9 mouse cellular contexts compared by ENCODE assay signal in genomic region chr2:164487115-164487527, GRCm38 (mm10). TPM values are rescaled to one million over a fixed set of nuclear protein-coding genes. Genes with fewer than 3 reads are reported as not detected.
DNase-seq lines count a peak whose midpoint lies in the region; ATAC-seq lines count a peak whose summit lies in the region.
"Had no signal": no experiment of that assay in that cellular context is flagged by ENCODE, and none has a peak within 500 bp of the region (broad histone marks: within the 10 kb centered on the region; RNA-seq: fewer than 3 reads in every experiment).

No protein-coding gene starts in this region.

- no peak for DNase-seq in kidney, adult 8-10 months
- no peak for DNase-seq in midbrain, embryonic 14.5 days
- no peak for DNase-seq in adrenal gland, postnatal 4 days (ENCODE audit: low spot score in 2 of 2)
- DNase-seq in left cerebral cortex, postnatal 14 days (ENCODE audit: low spot score in 2 of 2), result no peak
- DNase-seq in ovary, postnatal 14 days (ENCODE audit: low spot score), result no peak

- no peaks in the 10 kb centered on the region for H3K9me3 ChIP-seq in kidney, embryonic 15.5 days (replicated peaks)
- no peaks in the 10 kb centered on the region for H3K9me3 ChIP-seq in hindbrain, embryonic 15.5 days
- no peaks in the 10 kb centered on the region for H3K9me3 ChIP-seq in midbrain, embryonic 14.5 days (ENCODE audit: control insufficient read depth, low read length)

- H3K4me3 ChIP-seq in kidney, embryonic 15.5 days (replicated peaks), result peak overlapping the region; percentile 82
- H3K4me3 ChIP-seq in brown adipose tissue, adult 24 weeks (ENCODE audit: insufficient read depth, low read depth, low read length), result peak overlapping the region; percentile 87
- H3K4me3 ChIP-seq in hindbrain, embryonic 15.5 days, result peak overlapping the region; percentile 64
- H3K4me3 ChIP-seq in midbrain, embryonic 14.5 days (replicated peaks; ENCODE audit: low read depth, low read length), result peak overlapping the region; percentile 65

- H3K9ac ChIP-seq in kidney, embryonic 15.5 days, result peak overlapping the region; percentile 70
- peak overlapping the region; percentile 60 for H3K9ac ChIP-seq in hindbrain, embryonic 15.5 days
- H3K9ac ChIP-seq in midbrain, embryonic 14.5 days (replicated peaks; ENCODE audit: low read length), result peak overlapping the region; percentile 67

- peaks cover 28% of the 10 kb centered on the region for H3K4me1 ChIP-seq in kidney, embryonic 15.5 days
- no peaks in the 10 kb centered on the region for H3K4me1 ChIP-seq in brown adipose tissue, adult 24 weeks (ENCODE audit: control insufficient read depth, insufficient read depth, insufficient read length, low read length)
- peaks cover 17% of the 10 kb centered on the region for H3K4me1 ChIP-seq in hindbrain, embryonic 15.5 days (replicated peaks)
- H3K4me1 ChIP-seq in midbrain, embryonic 14.5 days (ENCODE audit: control insufficient read depth, insufficient read depth, low read length), result 0 out of 2 replicates have a peak, but pooled peaks cover 16% of the 10 kb centered on the region

- peak overlapping the region; percentile 100 for H3K4me2 ChIP-seq in kidney, embryonic 15.5 days
- H3K4me2 ChIP-seq in hindbrain, embryonic 15.5 days, result peak overlapping the region; percentile 98
- H3K4me2 ChIP-seq in midbrain, embryonic 14.5 days (ENCODE audit: low read length), result peak overlapping the region; percentile 100

- WGBS in kidney, embryonic 15.5 days, result 10% methylated on average over 11 of the region's 11 CpGs
- 12% methylated on average over 11 of the region's 11 CpGs for WGBS in hindbrain, embryonic 15.5 days
- 14% methylated on average over 11 of the region's 11 CpGs for WGBS in midbrain, embryonic 14.5 days

- H3K27me3 ChIP-seq in kidney, embryonic 15.5 days, result peaks cover 11% of the 10 kb centered on the region
- 0 out of 2 replicates have a peak, but pooled peaks cover 3% of the 10 kb centered on the region for H3K27me3 ChIP-seq in hindbrain, embryonic 15.5 days
- peaks cover 21% of the 10 kb centered on the region for H3K27me3 ChIP-seq in midbrain, embryonic 14.5 days (ENCODE audit: control insufficient read depth, insufficient read depth, low read length)

- ATAC-seq in kidney, embryonic 15.5 days (replicated peaks; ENCODE audit: low FRiP score), result peak; percentile 49
- peak; percentile 42; the same call in 1 of the 2 replicates for ATAC-seq in hindbrain, embryonic 15.5 days (ENCODE audit: low FRiP score, low read depth)
- ATAC-seq in midbrain, embryonic 14.5 days (ENCODE audit: low FRiP score, low TSS enrichment), result no peak

- intact Hi-C loops in left cerebral cortex, postnatal 14 days (cut with DNase I), result no loop called here

- peaks cover 12% of the 10 kb centered on the region for H3K36me3 ChIP-seq in kidney, embryonic 15.5 days
- peaks cover 16% of the 10 kb centered on the region for H3K36me3 ChIP-seq in hindbrain, embryonic 15.5 days
- 0 out of 2 replicates have a peak, but pooled peaks cover 5% of the 10 kb centered on the region for H3K36me3 ChIP-seq in midbrain, embryonic 14.5 days (ENCODE audit: control insufficient read depth, insufficient read depth, low read length)

- H3K27ac ChIP-seq in kidney, embryonic 15.5 days, result no peak overlapping the region
- H3K27ac ChIP-seq in brown adipose tissue, adult 24 weeks (replicated peaks; ENCODE audit: low read depth, low read length), result peak overlapping the region; percentile 75
- H3K27ac ChIP-seq in hindbrain, embryonic 15.5 days (replicated peaks), result no peak overlapping the region
- H3K27ac ChIP-seq in midbrain, embryonic 14.5 days (replicated peaks; ENCODE audit: low read depth, low read length), result no peak overlapping the region

RNA-seq across cellular contexts. Expression of gene Dbndd2, which starts 1.2 kb away (rescaled TPM):
- 13.0 and 14.0 TPM in 2 replicates for polyA plus RNA-seq in kidney, embryonic 15.5 days (2015; fragmentation: Nextera tagmentation; extraction: Ambion mirVana)
- 23.0 and 26.8 TPM in 2 replicates for polyA plus RNA-seq in brown adipose tissue, adult 24 weeks (2012; ENCODE audit: insufficient read depth, insufficient read length, missing spikeins)
- polyA plus RNA-seq in hindbrain, embryonic 15.5 days (2015; fragmentation: Nextera tagmentation; extraction: Ambion mirVana), result 22.8 and 23.1 TPM in 2 replicates
- polyA plus RNA-seq in midbrain, embryonic 14.5 days (2014; fragmentation: Nextera tagmentation; extraction: Ambion mirVana), result 11.4 and 11.8 TPM in 2 replicates
- total RNA-seq in adrenal gland, postnatal 4 days (2021), result 10 to 100 TPM; 10.9 to 17.1 TPM
- total RNA-seq in left cerebral cortex, postnatal 14 days (2021), result 100 to 1,000 TPM; 112 to 116 TPM

RNA-seq across cellular contexts. Expression of gene Pigt, which starts 10.2 kb away (rescaled TPM):
- polyA plus RNA-seq in kidney, embryonic 15.5 days (2015; fragmentation: Nextera tagmentation; extraction: Ambion mirVana), result 65.1 and 69.6 TPM in 2 replicates
- 15.7 and 21.6 TPM in 2 replicates for polyA plus RNA-seq in brown adipose tissue, adult 24 weeks (2012; ENCODE audit: insufficient read depth, insufficient read length, missing spikeins)
- 93.4 and 103 TPM in 2 replicates for polyA plus RNA-seq in hindbrain, embryonic 15.5 days (2015; fragmentation: Nextera tagmentation; extraction: Ambion mirVana)
- polyA plus RNA-seq in midbrain, embryonic 14.5 days (2014; fragmentation: Nextera tagmentation; extraction: Ambion mirVana), result 98.9 and 115 TPM in 2 replicates
- total RNA-seq in adrenal gland, postnatal 4 days (2021), result 100 to 1,000 TPM; 133 to 134 TPM
- 100 to 1,000 TPM; 115 to 122 TPM for total RNA-seq in left cerebral cortex, postnatal 14 days (2021)

RNA-seq across cellular contexts. Expression of gene Trp53tg5, which starts 13.6 kb away (rescaled TPM):
- not detected in 2 replicates for polyA plus RNA-seq in kidney, embryonic 15.5 days (2015; fragmentation: Nextera tagmentation; extraction: Ambion mirVana)
- polyA plus RNA-seq in brown adipose tissue, adult 24 weeks (2012; ENCODE audit: insufficient read depth, insufficient read length, missing spikeins), result not detected in 2 replicates
- polyA plus RNA-seq in hindbrain, embryonic 15.5 days (2015; fragmentation: Nextera tagmentation; extraction: Ambion mirVana), result not detected in 2 replicates
- not detected in 2 replicates for polyA plus RNA-seq in midbrain, embryonic 14.5 days (2014; fragmentation: Nextera tagmentation; extraction: Ambion mirVana)
- not detected for total RNA-seq in adrenal gland, postnatal 4 days (2021)
- not detected for total RNA-seq in left cerebral cortex, postnatal 14 days (2021)
- total RNA-seq: layer of hippocampus, adult 8-10 months had no signal

RNA-seq across cellular contexts. Expression of gene Gm20458, which starts 26.4 kb away (rescaled TPM):
- 7.7 and 8.3 TPM in 2 replicates for polyA plus RNA-seq in kidney, embryonic 15.5 days (2015; fragmentation: Nextera tagmentation; extraction: Ambion mirVana)
- 2.4 TPM in 1 of 2 replicates, not detected in the other for polyA plus RNA-seq in brown adipose tissue, adult 24 weeks (2012; ENCODE audit: insufficient read depth, insufficient read length, missing spikeins)
- polyA plus RNA-seq in hindbrain, embryonic 15.5 days (2015; fragmentation: Nextera tagmentation; extraction: Ambion mirVana), result 5.0 and 6.6 TPM in 2 replicates
- polyA plus RNA-seq in midbrain, embryonic 14.5 days (2014; fragmentation: Nextera tagmentation; extraction: Ambion mirVana), result 3.4 and 5.1 TPM in 2 replicates
- 1 to 10 TPM in 1 of 2 experiments, under 1 TPM in 1; 0.48 to 3.0 TPM for total RNA-seq in adrenal gland, postnatal 4 days (2021)
- total RNA-seq in left cerebral cortex, postnatal 14 days (2021), result 10 to 100 TPM in 1 of 2 experiments, 1 to 10 TPM in 1; 1.9 to 12.2 TPM

RNA-seq across cellular contexts. Expression of gene Sys1, which starts 30.4 kb away (rescaled TPM):
- 59.2 and 64.2 TPM in 2 replicates for polyA plus RNA-seq in kidney, embryonic 15.5 days (2015; fragmentation: Nextera tagmentation; extraction: Ambion mirVana)
- 24.4 and 27.2 TPM in 2 replicates for polyA plus RNA-seq in brown adipose tissue, adult 24 weeks (2012; ENCODE audit: insufficient read depth, insufficient read length, missing spikeins)
- polyA plus RNA-seq in hindbrain, embryonic 15.5 days (2015; fragmentation: Nextera tagmentation; extraction: Ambion mirVana), result 82.7 and 88.2 TPM in 2 replicates
- 93.1 and 97.2 TPM in 2 replicates for polyA plus RNA-seq in midbrain, embryonic 14.5 days (2014; fragmentation: Nextera tagmentation; extraction: Ambion mirVana)
- total RNA-seq in adrenal gland, postnatal 4 days (2021), result 10 to 100 TPM; 34.7 to 35.0 TPM
- 10 to 100 TPM; 38.0 to 44.4 TPM for total RNA-seq in left cerebral cortex, postnatal 14 days (2021)
